Comparison of ENCODE assay signal across 11 mouse cellular contexts in the genomic region with DNA sequence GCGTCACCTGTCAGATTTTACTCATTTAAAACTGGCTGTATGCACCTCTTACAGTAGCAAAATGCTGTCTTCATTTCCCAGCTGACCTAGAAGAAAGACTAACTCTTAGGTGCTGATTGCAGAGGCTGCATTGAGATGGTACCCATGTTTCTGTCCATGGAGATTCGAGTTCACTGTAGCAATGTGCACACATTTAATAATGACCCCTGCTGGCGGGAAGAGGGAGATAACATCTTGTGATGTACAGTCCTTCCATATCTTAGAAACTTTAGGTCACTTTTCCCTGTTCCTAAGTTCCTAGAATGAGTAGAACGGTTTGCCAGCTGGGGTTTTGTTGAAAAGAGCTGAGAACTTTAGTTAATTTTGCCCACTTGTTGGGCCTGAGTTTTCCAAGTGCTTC.
DNase-seq lines count a peak whose midpoint lies in the region; ATAC-seq and TF ChIP-seq lines count a peak whose summit lies in the region.
"Had no signal": no experiment of that assay in that cellular context is flagged by ENCODE, and none has a peak within 500 bp of the region (broad histone marks: within the 10 kb centered on the region; RNA-seq: fewer than 3 reads in every experiment).

No protein-coding gene starts in this region.

- H3K27ac ChIP-seq in gastrocnemius, adult 2 months = no peak overlapping the region
- no peak overlapping the region for H3K27ac ChIP-seq in midbrain, postnatal 0 days (ENCODE audit: low read depth, low read length)
- H3K27ac ChIP-seq in midbrain, embryonic 10.5 days (replicated peaks) = no peak overlapping the region

- no peak overlapping the region for H3K4me2 ChIP-seq in midbrain, postnatal 0 days (ENCODE audit: low read depth, low read length, poor library complexity, severe bottlenecking)

- ATAC-seq in midbrain, postnatal 0 days (ENCODE audit: low FRiP score) = no peak
- ATAC-seq: inflammation-experienced regulatory T-cells, adult 6 months; midbrain, embryonic 16.5 days had no signal

- no peaks in the 10 kb centered on the region for H3K4me1 ChIP-seq in midbrain, postnatal 0 days (ENCODE audit: insufficient read depth, low read length)
- no peaks in the 10 kb centered on the region for H3K4me1 ChIP-seq in midbrain, embryonic 10.5 days

- WGBS in midbrain, postnatal 0 days = 86% methylated on average over 4 of the region's 4 CpGs
- WGBS in midbrain, embryonic 10.5 days = 78% methylated on average over 4 of the region's 4 CpGs

- H3K27me3 ChIP-seq in midbrain, postnatal 0 days (ENCODE audit: insufficient read depth, low read length) = no peaks in the 10 kb centered on the region
- no peaks in the 10 kb centered on the region for H3K27me3 ChIP-seq in midbrain, embryonic 10.5 days (ENCODE audit: low read depth, poor library complexity, severe bottlenecking)
- no peaks in the 10 kb centered on the region; the same call in 1 of the 2 replicates for H3K27me3 ChIP-seq in splenic B cell, adult 2 months (ENCODE audit: control insufficient read depth, insufficient read depth, low read length, poor library complexity, severe bottlenecking)

- intact Hi-C loops in gastrocnemius, adult 2 months (cut with DNase I) = no loop called here

- H3K9ac ChIP-seq in midbrain, postnatal 0 days (replicated peaks; ENCODE audit: low read length, poor library complexity, severe bottlenecking) = no peak overlapping the region

- DNase-seq in gastrocnemius, adult 2 months = no peak
- DNase-seq in gastrocnemius, postnatal 25 days = no peak
- DNase-seq in midbrain, postnatal 0 days (ENCODE audit: low spot score) = no peak
- DNase-seq in midbrain, embryonic 10.5 days (ENCODE audit: low spot score) = no peak
- peak; percentile 53 for DNase-seq in embryo, embryonic 10.5 days (ENCODE audit: low spot score)
- DNase-seq in splenic B cell, adult 2 months (ENCODE audit: low read depth, low spot score) = peak; percentile 39
- no peak for DNase-seq in right cerebral cortex, adult 18-20 months
- DNase-seq in frontal cortex, postnatal 36 days (ENCODE audit: low spot score in 2 of 2) = no peak
- DNase-seq: cerebellum, adult 9-11 months had no signal

- H3K4me3 ChIP-seq in gastrocnemius, adult 2 months = no peak overlapping the region
- no peak overlapping the region for H3K4me3 ChIP-seq in midbrain, postnatal 0 days (ENCODE audit: low read depth, low read length)
- H3K4me3 ChIP-seq in midbrain, embryonic 10.5 days = no peak overlapping the region

- 0 out of 2 replicates have a peak, but pooled peaks cover 3% of the 10 kb centered on the region for H3K36me3 ChIP-seq in midbrain, postnatal 0 days (ENCODE audit: insufficient read depth, low read length)
- no peaks in the 10 kb centered on the region for H3K36me3 ChIP-seq in midbrain, embryonic 10.5 days
- H3K36me3 ChIP-seq in splenic B cell, adult 2 months (ENCODE audit: control insufficient read depth, insufficient read depth, low read length, poor library complexity, severe bottlenecking) = no peaks in the 10 kb centered on the region

- no peaks in the 10 kb centered on the region for H3K9me3 ChIP-seq in midbrain, postnatal 0 days (ENCODE audit: low read length)
- H3K9me3 ChIP-seq in midbrain, embryonic 10.5 days (replicated peaks) = no peaks in the 10 kb centered on the region

- peak; percentile 39; the same call in 1 of the 2 replicates for TF ChIP-seq CTCF in gastrocnemius, adult 2 months (IDR thresholded peaks at IDR 0.05)
- peak; percentile 43 for TF ChIP-seq CTCF in midbrain, postnatal 0 days (IDR thresholded peaks at IDR 0.05)

Comparison
In these comparisons a context has a peak if more than half of its experiments do, and no peak if none do; other contexts are left out.
1. DNase-seq: peak in embryo, embryonic 10.5 days (single experiment) and splenic B cell, adult 2 months (single experiment); none in gastrocnemius, adult 2 months (single experiment), gastrocnemius, postnatal 25 days (single experiment), midbrain, postnatal 0 days (single experiment), midbrain, embryonic 10.5 days (single experiment), right cerebral cortex, adult 18-20 months (single experiment) and frontal cortex, postnatal 36 days (0 of 2).